Mouse (Mus musculus): ENCODE results near the gene Tbc1d22b. TPM values are rescaled to one million over a fixed set of nuclear protein-coding genes. Genes with fewer than 3 reads are reported as not detected.

Gene Tbc1d22b
- polyA plus RNA-seq, 1 experiment from 2014 or later = 24.3 TPM

- no peak overlapping the region for H3K4me2 ChIP-seq
- no peak overlapping the region for H3K9ac ChIP-seq
- H3K27me3 ChIP-seq = no peaks in the 10 kb centered on the region
- no peak for ATAC-seq (ENCODE audit: low FRiP score)
- 95% methylated on average over 4 of the region's 4 CpGs for WGBS
- H3K36me3 ChIP-seq (replicated peaks) = peaks cover 92% of the 10 kb centered on the region
- H3K4me1 ChIP-seq = no peaks in the 10 kb centered on the region
- H3K9me3 ChIP-seq = no peaks in the 10 kb centered on the region
- no peak overlapping the region for H3K4me3 ChIP-seq (replicated peaks)
- no peak overlapping the region for H3K27ac ChIP-seq
Observed at GRCm38 (mm10) chr17:29637377-29637776, 87.8 kb downstream of the Tbc1d22b start.

GRCm38 (mm10) chr17:29637895-29638294 is 88.3 kb downstream of the Tbc1d22b start:
- no peak overlapping the region for H3K4me2 ChIP-seq
- no peak overlapping the region for H3K27ac ChIP-seq
- H3K9me3 ChIP-seq = no peaks in the 10 kb centered on the region
- no peak overlapping the region for H3K9ac ChIP-seq
- WGBS = 84% methylated on average over 8 of the region's 8 CpGs
- no peak for ATAC-seq (ENCODE audit: low FRiP score)
- no peaks in the 10 kb centered on the region for H3K4me1 ChIP-seq
- H3K27me3 ChIP-seq = no peaks in the 10 kb centered on the region
- no peak overlapping the region for H3K4me3 ChIP-seq (replicated peaks)
- H3K36me3 ChIP-seq (replicated peaks) = peaks cover 94% of the 10 kb centered on the region

- Histone ChIP-seq H3K4me2 (no peak overlapping the region), H3K4me3 (replicated peaks) (no peak overlapping the region), H3K27ac (no peak overlapping the region), H3K9me3 (no peaks in the 10 kb centered on the region), H3K27me3 (no peaks in the 10 kb centered on the region), H3K9ac (no peak overlapping the region), H3K4me1 (no peaks in the 10 kb centered on the region), H3K36me3 (replicated peaks) (peaks cover 74% of the 10 kb centered on the region)
- 93% methylated on average over 11 of the region's 11 CpGs for WGBS
- ATAC-seq (ENCODE audit: low FRiP score) = no peak
Observed at GRCm38 (mm10) chr17:29640971-29641370, 91.4 kb downstream of the Tbc1d22b start.

- H3K4me1 ChIP-seq = no peaks in the 10 kb centered on the region
- no peak overlapping the region for H3K27ac ChIP-seq
- no peak overlapping the region for H3K9ac ChIP-seq
- 85% methylated on average over 3 of the region's 3 CpGs for WGBS
- H3K4me3 ChIP-seq (replicated peaks) = no peak overlapping the region
- no peak for ATAC-seq (ENCODE audit: low FRiP score)
- H3K36me3 ChIP-seq (replicated peaks) = peaks cover 61% of the 10 kb centered on the region
- H3K4me2 ChIP-seq = no peak overlapping the region
- no peaks in the 10 kb centered on the region for H3K27me3 ChIP-seq
- H3K9me3 ChIP-seq = no peaks in the 10 kb centered on the region
Observed at GRCm38 (mm10) chr17:29642219-29642618, 92.6 kb downstream of the Tbc1d22b start.

Small RNA genes lying within 50 kb of the gene (microRNA-seq; reads per million reads assigned to microRNA genes)
- not detected for gene Mir7667

Other genes with a start within 250 kb of the Tbc1d22b start
- gene Pi16, start 232.1 kb upstream of the Tbc1d22b start, polyA plus RNA-seq (2016; fragmentation: Nextera tagmentation; extraction: Ambion mirVana) = 1.8 and 2.2 TPM in 2 replicates
- 381 and 393 TPM in 2 replicates for gene Mtch1, start 201.9 kb upstream of the Tbc1d22b start, polyA plus RNA-seq (2016; fragmentation: Nextera tagmentation; extraction: Ambion mirVana)
- 3.4 and 3.7 TPM in 2 replicates for gene Fgd2, start 188.9 kb upstream of the Tbc1d22b start, polyA plus RNA-seq (2016; fragmentation: Nextera tagmentation; extraction: Ambion mirVana)
- gene Pim1, start 59.0 kb upstream of the Tbc1d22b start, polyA plus RNA-seq (2016; fragmentation: Nextera tagmentation; extraction: Ambion mirVana) = 18.9 and 22.6 TPM in 2 replicates
- gene Gm17657, start 147 bp upstream of the Tbc1d22b start, polyA plus RNA-seq (2016; fragmentation: Nextera tagmentation; extraction: Ambion mirVana) = not detected in 2 replicates
- gene Tmem217, start 2.6 kb downstream of the Tbc1d22b start, polyA plus RNA-seq (2016; fragmentation: Nextera tagmentation; extraction: Ambion mirVana) = 1.2 and 1.5 TPM in 2 replicates
- 113 and 117 TPM in 2 replicates for gene Rnf8, start 65.0 kb downstream of the Tbc1d22b start, polyA plus RNA-seq (2016; fragmentation: Nextera tagmentation; extraction: Ambion mirVana)
- gene Gm28043, start 65.1 kb downstream of the Tbc1d22b start, polyA plus RNA-seq (2016; fragmentation: Nextera tagmentation; extraction: Ambion mirVana) = 4.1 and 4.6 TPM in 2 replicates
- 154 and 166 TPM in 2 replicates for gene Cmtr1, start 110.8 kb downstream of the Tbc1d22b start, polyA plus RNA-seq (2016; fragmentation: Nextera tagmentation; extraction: Ambion mirVana)
- 15.8 and 17.8 TPM in 2 replicates for gene Ccdc167, start 167.3 kb downstream of the Tbc1d22b start, polyA plus RNA-seq (2016; fragmentation: Nextera tagmentation; extraction: Ambion mirVana)

All from forebrain, embryonic 12.5 days (tissue).